Mouse (Mus musculus) thymus, postnatal 14 days (tissue): Measurements from ENCODE around the gene Mosmo.
"Not testable (repeated sequence)": the region's sequence is repeated elsewhere in the genome, so short reads cannot be mapped to it uniquely, and the experiment has no call there.

Experiments
- DNase-seq: peaks from one replicate; pipeline ENCODE4 v3.0.0; 2021

The Mosmo gene

GRCm38 (mm10) chr7:120712071-120712470, 34.7 kb downstream of the Mosmo start:
- DNase-seq: no peak

- DNase-seq: no peak
Measured at GRCm38 (mm10) chr7:120713225-120713624, 35.8 kb downstream of the Mosmo start.

DNA sequence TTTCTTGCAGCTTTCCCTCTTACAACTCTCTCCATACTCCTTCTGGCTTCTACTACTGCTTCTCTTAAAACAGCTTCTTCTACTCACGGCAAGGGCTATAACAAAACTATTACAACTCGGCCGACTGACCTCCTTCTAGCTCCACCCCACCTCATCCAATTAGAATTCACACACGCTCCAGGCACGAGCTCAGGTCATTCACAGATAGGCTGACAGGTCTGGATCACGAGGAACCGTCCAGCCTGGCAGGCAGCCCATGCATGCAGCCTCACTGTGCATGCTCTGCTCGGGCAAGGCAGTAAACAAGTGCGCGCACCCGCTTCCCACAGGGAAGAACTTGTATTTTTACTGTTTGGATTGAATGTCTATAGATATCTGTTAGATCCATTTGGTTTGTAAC, 36.5 kb downstream of the Mosmo start:
- DNase-seq: not testable (repeated sequence)

GRCm38 (mm10) chr7:120717261-120717660, 39.8 kb downstream of the Mosmo start:
- DNase-seq: no peak

DNA sequence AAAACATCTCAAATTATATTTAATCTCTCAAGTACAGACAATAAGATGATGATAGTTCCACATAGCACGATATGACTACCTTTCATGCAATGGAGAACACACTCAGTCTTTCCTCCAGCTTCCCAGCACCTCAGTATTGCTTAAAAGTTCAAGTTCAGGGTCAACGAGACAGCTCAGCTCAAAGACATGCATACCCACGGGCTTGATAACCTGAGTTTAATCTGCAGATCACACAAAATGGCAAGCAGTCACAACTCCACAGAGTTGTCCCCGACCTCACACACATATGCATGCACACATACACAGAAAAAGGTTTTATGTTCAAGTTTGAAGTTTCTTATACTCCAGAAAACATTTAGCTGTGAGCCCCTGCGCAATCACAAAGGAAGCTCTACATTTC, 43.6 kb downstream of the Mosmo start:
- no peak for DNase-seq

GRCm38 (mm10) chr7:120721456-120721855, 44.0 kb downstream of the Mosmo start:
- DNase-seq: no peak

DNA sequence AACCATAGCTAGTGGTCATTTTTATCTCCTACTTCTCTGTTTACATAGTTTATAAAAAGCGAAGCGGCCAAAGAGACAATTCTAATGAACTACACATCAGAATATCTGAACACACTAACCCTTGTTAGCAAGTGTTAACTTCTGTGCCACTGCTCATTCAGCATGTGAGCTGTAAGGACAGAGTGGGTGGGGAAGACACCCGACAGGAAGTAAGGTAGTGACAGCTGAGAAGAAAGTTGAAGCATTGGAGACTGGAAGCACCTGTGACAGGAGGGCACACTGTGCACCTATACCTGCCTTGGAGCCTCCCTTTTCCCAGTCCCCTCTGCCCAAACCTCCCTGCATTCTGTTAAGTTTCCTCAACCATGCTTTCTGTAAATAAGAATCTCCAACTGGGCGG, 44.6 kb downstream of the Mosmo start:
- peak; percentile 20 for DNase-seq

DNA sequence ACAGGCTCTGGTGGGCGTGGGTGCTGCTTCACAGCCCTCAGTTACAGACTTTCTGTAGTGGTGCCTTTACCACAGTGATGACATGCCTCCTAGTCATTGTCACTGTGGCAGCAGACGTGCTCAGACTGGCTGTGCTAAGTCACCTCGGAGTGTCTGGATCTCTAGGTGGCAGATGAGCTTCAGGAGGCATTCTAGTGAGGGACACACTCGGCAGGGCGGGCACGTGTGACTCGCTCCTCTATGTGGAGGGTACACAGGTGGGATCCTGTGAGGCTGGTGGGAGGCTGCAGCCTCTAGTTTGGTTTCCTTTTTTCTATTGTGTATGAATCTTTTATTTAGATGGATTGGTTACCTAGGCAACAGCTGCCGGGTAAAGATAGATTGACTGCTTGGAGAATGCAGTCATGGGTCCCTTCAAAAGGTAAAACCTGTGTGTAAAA, 45.4 kb downstream of the Mosmo start:
- no peak for DNase-seq

GRCm38 (mm10) chr7:120727581-120727980, 50.2 kb downstream of the Mosmo start:
- DNase-seq: peak; percentile 72

GRCm38 (mm10) chr7:120729635-120730034, 52.2 kb downstream of the Mosmo start:
- DNase-seq: peak; percentile 15

DNA sequence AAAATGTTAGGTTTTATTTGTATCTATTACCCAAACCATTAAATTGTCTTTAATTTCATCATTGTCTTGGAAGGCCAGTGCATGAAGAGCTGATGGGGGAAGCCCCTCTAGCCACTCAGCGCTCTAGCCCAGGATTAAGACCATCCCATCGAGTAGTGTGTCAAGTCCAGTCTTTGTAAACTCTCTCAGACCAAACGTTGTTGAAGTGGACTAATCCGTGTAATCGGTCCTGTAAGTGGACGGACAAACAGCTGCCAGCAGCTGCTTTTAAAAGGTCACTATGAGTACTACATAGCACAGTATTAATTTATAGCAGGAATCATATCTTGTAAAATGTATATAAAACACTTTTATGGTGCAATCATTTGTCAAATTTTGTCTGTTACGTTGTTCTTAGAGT, 55.5 kb downstream of the Mosmo start:
- DNase-seq: no peak

GRCm38 (mm10) chr7:120739018-120739417, 61.6 kb downstream of the Mosmo start, which contains the start of gene Vwa3a:
TSS of gene Vwa3a (plus strand) at chr7:120739318.
- no peak for DNase-seq

GRCm38 (mm10) chr7:120739558-120740101, 62.2 kb downstream of the Mosmo start:
- DNase-seq: no peak

GRCm38 (mm10) chr7:120743366-120744351, 66.2 kb downstream of the Mosmo start:
- no peak for DNase-seq

GRCm38 (mm10) chr7:120744606-120745005, 67.2 kb downstream of the Mosmo start:
- DNase-seq: no peak

GRCm38 (mm10) chr7:120746029-120746428, 68.6 kb downstream of the Mosmo start:
- no peak for DNase-seq

DNA sequence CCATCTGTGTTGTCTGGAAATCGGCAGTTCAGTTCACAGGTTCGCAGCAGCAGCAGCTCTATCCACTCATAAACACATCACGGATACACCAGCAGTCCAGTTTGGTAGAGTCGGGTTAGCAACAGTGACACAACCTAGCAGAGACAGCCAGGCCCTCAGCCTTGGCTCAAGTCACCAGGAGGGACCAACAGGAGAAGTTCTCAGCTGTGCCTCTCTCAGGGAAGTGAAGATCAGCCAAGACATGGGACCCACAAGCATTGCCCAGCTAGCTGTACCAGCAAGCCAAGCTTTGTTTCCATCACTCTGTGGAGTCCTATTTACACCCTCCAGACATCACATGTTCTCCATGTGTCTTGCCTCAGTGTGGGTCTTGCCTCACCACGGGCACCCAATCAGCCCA, 69.4 kb downstream of the Mosmo start:
- DNase-seq: no peak

DNA sequence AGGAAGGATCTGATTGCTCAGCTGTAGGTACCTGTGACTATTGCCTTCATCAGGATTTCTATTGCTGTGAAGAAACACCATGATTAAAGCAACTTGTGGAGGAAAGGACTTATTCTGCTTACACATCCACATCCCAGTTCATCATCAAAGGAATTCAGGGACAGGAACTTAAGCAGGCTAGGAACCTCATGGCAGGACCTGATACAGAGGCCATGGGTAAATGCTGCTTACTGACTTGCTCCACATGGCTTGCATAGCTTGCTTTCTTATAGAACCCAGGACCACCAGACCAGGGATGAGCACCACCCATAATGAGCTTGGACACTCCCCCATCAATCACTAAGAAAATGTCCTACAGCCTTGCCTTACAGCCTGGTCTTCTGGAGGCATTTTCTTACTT, 71.1 kb downstream of the Mosmo start:
- no peak for DNase-seq

DNA sequence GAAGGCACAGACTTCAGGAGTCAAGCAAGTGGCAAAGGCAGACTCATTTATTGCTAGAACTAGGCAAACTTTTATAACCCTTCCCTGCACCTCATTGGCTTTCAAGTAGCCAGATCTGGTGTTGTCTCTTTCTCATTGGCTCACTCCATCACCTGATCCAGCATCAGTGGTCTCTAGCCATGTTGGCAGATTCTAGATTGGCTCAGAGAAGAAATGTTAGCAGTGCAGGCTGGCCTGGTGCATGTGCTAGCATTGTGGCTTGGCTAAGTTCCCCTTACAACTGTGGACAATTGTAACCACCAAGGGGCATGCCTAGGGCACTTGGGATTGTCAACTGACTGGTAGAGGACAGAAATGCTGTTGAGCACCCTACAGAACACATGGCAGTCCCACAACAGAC, 73.9 kb downstream of the Mosmo start:
- DNase-seq: no peak

- DNase-seq: no peak
Measured at GRCm38 (mm10) chr7:120751906-120752305, 74.5 kb downstream of the Mosmo start.

DNA sequence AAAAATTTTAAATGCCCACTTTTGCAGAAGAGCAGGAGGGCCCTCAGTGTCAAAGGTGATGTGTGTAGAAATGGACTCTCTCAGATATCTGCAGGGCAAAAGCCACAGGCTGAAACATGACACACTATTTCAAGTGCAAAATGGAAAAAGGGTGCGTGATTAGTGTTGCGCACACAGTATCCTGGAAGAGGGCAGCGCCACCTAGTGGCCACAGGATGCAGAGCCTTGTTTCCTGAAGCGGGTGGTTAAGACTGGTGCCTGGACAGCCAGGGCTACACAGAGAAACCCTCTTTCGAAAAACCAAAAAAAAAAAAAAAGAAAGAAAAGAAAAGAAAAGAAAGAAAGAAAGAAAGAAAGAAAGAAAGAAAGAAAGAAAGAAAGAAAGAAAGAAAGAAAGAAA, 77.3 kb downstream of the Mosmo start:
- peak; percentile 81 for DNase-seq

GRCm38 (mm10) chr7:120767369-120767768, 90.0 kb downstream of the Mosmo start:
- DNase-seq: no peak

DNA sequence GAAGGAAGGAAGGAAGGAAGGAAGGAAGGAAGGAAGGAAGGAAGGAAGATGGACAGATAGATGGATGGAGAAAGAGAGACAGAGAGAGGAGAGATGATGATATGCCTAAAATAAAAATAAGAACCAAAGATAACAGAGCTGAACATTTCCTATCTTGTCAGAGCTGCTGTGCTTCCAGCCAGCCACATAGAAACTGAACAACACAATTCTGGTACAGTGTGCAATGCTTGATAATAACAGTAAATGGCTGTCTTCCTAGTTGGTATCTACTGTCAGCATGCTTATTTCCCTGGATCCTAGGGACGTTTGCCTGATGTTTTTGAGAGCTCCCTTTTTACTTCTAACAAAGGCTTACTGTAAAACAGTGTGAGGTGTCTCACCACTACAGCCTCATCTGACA, 94.0 kb downstream of the Mosmo start:
- no peak for DNase-seq

GRCm38 (mm10) chr7:120778012-120778411, 100.6 kb downstream of the Mosmo start:
- no peak for DNase-seq
